Mouse (Mus musculus): ENCODE data around the gene Vps52. TPM values are rescaled to one million over a fixed set of nuclear protein-coding genes. Genes with fewer than 3 reads are reported as not detected.
"Not testable (repeated sequence)": the region's sequence is repeated elsewhere in the genome, so short reads cannot be mapped to it uniquely, and the experiment has no call there.

Vps52 gene
- total RNA-seq, 1 experiment from 2014 or later = 70.0 TPM

DNA sequence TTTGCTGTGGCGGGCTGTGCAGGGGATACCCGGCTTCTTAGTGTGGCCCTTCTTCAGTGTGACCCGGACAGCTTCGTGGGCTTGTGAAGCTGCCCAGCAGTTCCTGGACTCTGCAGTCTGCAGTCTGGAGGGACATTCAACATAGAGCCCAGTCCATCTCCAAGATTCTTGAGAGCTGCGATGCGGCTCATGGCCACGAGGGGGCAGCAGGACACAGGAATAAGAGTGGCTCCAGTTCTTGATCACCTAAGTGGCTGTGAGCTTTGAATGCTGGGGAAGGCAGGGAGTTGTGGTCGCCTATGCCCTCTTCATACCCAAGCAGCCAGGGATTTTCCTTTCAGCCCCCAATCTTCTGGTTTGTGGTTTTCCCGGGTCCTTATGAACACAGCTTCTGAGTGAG lies 12.9 kb downstream of the Vps52 start:
- peak; percentile 78 for DNase-seq

- no peak for DNase-seq
Measured at GRCm38 (mm10) chr17:33968927-33969326, 13.3 kb downstream of the Vps52 start.

DNA sequence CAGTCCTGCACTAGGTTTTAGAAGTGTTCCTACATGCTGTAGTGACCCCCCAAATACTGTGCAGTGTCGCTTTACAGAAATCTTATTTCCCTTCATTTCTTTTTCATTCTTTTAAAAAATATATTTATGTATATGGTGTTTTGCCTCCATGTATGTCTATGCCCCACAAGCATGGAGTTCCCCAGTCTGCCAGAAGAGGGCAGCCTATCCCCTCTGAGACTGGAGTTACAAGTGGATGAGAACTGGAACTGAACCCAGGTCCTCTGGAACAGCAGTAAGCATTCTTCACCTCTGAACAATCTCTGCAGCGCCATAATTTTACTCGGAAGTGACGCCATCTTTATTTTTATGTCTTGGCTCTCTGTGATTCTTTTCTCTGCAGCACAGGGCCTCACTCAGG lies 13.8 kb downstream of the Vps52 start:
- DNase-seq = no peak

GRCm38 (mm10) chr17:33972691-33973090 lies 17.1 kb downstream of the Vps52 start:
- DNase-seq = no peak

GRCm38 (mm10) chr17:33973572-33973971 lies 18.0 kb downstream of the Vps52 start:
- DNase-seq = no peak

DNA sequence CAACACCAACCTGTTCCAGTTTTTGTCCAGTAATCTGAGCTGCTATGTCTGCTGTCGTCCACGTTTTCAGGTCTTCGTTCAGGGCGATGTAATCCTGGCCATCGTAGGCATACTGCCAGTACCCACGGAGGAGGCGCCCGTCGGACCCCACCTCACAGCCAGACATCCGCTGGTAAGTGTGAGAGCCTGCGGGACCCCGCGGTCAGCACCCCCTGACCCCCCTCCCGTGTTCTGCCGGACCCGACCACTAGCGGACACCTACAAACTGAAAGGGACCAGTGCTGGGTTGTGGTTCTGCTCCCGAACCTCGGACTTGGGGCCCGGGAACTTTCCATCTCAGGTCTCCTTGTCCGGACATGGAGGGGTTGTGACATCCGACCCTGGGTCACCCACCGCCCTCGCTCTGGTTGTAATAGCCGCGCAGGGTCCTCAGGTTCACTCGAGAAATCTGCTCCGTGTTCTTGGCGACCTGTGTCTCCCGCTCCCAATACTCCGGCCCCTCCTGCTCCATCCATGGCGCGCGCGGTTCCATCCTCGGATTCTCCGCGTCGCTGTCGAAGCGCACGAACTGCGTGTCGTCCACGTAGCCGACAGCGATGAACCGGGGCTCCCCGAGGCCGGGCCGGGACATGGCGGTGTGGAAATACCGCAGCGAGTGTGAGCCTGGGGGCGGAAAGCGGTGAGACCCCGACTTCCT lies 22.4 kb downstream of the Vps52 start:
- DNase-seq = no peak

GRCm38 (mm10) chr17:33978631-33979031 lies 23.0 kb downstream of the Vps52 start:
- DNase-seq = peak; percentile 75

GRCm38 (mm10) chr17:33979512-33980050 lies 24.0 kb downstream of the Vps52 start:
- no peak for DNase-seq

GRCm38 (mm10) chr17:33980181-33981035 lies 24.8 kb downstream of the Vps52 start:
- no peak for DNase-seq

- DNase-seq = peak; percentile 78
Measured at GRCm38 (mm10) chr17:33981192-33981909, 25.7 kb downstream of the Vps52 start.

DNA sequence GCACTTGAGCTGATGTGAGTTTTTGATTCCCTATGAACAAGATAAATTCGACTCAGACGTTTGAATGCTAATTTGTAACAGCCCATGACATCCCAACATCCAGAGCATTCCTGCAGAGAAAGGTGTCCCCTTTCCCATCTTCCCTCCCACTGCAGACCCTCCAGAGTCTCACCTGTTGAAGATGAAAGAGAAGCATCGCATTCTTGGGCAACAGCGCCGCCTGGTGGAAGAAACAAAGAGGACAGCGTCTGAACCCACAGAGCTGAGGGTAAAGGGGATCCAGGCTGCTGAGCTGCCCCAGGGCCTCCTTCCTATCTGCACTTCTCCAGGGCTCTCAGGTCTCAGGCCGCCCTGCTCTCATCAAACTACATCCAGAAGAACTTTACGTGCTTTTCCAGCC lies 26.5 kb downstream of the Vps52 start:
- peak; percentile 69 for DNase-seq

DNA sequence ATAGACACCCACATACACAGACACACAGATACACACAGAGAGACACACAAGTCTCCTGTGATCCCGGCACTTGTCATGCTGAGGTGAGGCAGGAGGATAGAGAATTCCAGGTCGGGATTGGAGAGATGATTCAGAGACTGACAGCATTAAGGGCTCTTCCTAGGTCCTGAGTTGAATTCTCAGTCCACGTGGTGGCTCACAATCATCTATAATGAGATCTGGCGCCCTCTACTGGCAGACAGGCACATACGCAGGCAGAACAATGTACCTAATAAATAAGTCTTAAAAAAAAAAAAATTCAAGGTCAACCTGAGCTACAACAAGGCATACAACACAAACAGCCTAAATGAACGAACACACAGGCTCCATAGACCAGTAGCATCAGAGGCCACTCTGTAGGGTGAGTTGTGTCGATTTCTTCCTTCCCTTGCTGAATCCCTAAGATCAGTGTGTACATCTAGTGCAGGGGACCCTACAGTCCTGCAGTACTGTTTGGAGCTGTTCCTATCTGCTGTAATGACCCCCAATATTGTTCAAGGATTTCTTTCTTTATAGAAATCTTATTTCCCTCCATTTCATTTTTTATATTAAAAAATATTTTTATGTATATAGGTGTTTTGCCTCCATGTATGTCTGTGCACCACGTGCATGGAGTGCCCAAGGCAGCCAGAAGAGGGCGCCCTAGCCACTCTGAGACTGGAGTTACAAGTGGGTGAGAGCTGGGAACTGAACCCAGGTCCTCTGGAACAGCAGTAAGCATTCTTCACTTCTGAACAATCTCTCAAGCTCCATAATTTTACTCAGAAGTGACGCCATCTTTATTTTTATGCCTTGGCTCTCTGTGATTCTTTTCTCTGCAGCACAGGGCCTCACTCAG lies 36.4 kb downstream of the Vps52 start:
- peak; percentile 50 for DNase-seq

- DNase-seq = no peak
Measured at GRCm38 (mm10) chr17:33994959-33995358, 39.3 kb downstream of the Vps52 start.

DNA sequence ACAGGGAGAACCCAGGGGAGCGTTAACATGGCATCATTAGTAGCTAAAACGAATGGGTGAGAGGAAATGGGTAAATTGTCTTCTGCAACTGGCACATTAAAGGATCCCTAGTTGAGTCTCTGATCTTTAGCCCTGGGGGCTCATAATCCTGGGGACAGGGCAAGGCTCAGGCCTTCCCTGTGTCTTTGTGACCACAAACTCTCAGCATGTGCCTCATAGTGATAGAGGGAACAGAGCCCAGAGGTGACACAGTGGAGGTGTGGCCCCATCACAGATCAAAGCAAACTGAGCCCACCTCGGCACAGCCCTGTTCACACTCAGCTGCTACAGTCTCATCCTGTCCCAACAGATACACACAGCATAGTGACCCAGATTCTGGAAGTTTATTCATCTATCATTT lies 40.0 kb downstream of the Vps52 start:
- DNase-seq = no peak

DNA sequence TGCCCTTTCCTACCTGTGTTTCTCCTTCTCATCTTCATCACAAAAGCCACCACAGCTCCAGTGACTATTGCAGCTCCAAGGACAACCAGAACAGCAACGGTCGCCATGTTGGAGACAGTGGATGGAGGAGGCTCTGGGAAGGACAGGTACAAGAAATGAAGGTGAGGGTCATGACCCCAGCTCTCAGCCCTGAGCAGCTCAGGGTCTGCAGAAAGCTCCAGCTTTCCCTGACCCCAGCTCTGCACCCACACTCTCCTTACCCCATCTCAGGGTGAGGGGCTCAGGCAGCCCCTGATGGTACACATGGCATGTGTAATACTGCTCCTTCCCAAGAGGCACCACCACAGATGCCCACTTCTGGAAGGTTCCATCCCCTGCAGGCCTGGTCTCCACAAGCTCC lies 41.4 kb downstream of the Vps52 start:
- not testable (repeated sequence) for DNase-seq

GRCm38 (mm10) chr17:33998697-33999096 lies 43.1 kb downstream of the Vps52 start:
- not testable (repeated sequence) for DNase-seq

- peak; percentile 37 for DNase-seq
Measured at GRCm38 (mm10) chr17:33999341-34000149, 43.9 kb downstream of the Vps52 start.

DNA sequence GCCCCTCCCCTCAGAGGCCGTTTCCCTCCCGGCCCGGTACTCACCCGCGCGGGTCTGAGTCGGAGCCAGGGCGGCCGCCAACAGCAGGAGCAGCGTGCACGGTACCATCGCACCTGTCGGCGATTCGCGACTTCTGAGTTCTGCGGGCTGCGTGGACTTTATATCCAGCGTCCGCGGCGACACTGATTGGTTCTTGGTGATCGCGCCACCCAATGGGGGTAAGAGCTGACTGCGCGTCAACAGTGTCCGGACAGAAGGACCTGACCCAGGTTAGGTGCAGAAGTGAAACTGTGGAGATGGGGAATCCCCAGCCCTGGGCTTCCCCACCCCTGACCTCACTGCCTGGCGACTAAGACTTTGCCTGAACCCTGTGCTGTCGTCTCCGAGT lies 44.5 kb downstream of the Vps52 start, which contains the start of gene H2-K1:
H2-K1 (minus strand) TSS at position 198 of the 388 bp plus-strand sequence.
- peak; percentile 92 for DNase-seq

DNA sequence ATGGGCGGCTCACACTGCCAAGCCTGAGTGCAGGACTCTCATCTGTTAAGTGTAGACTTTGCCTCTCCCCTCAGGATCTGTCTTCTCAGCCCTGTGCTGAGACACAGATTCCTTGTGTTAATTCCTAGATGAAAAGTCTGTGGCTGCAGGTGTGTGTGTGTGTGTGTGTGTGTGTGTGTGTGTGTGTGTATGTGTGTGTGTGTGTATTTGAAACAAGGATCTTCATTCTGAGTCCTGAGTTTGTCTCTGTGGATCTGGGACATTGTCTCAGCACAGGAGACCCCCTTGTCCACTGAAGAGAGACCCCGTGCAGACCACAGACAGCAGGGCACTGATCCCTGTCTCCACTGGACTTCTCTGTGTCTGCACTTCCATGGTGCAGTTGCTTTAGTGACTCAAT lies 45.2 kb downstream of the Vps52 start:
- DNase-seq = not testable (repeated sequence)

GRCm38 (mm10) chr17:34003426-34003825 lies 47.8 kb downstream of the Vps52 start:
- DNase-seq = peak; percentile 45

GRCm38 (mm10) chr17:34006570-34006969 lies 51.0 kb downstream of the Vps52 start:
- DNase-seq = no peak
